Comparison of ENCODE assay signal across 16 mouse cellular contexts in the genomic region with DNA sequence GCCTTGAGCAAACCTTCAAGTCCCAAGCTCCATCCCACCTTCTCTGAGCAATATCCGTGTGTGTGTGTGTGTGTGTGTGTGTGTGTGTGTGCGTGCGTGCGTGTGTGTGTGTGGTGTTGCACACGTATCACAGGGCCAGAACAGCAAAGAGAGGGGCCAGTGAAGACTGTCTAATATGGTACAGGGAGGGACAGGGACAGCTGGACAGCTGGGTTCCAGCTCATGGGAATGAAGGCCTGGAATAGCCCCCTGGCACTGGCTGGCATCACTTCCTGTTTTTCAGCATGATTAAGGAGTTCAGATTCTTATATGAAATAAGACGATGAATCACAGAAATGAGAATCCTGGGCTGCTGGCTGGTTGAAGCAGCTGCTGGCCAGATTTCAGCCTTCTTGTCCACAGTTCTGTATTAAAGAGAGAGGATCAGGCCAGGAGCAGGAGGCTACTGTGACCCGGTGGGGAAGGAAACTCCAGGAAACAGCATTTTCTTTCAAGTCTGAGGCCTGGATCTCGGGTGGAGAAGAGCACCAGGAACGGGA. TPM values are rescaled to one million over a fixed set of nuclear protein-coding genes. Genes with fewer than 3 reads are reported as not detected.
DNase-seq lines count a peak whose midpoint lies in the region; ATAC-seq and TF ChIP-seq lines count a peak whose summit lies in the region.
"Had no signal": no experiment of that assay in that cellular context is flagged by ENCODE, and none has a peak within 500 bp of the region (broad histone marks: within the 10 kb centered on the region; RNA-seq: fewer than 3 reads in every experiment).

No protein-coding gene starts in this region.

- no peaks in the 10 kb centered on the region for H3K36me3 ChIP-seq in kidney, embryonic 15.5 days
- H3K36me3 ChIP-seq in kidney, embryonic 16.5 days (ENCODE audit: insufficient read depth, low read length): no peaks in the 10 kb centered on the region
- H3K36me3 ChIP-seq in macrophage (ENCODE audit: inconsistent target): no peaks in the 10 kb centered on the region

- no peak overlapping the region for H3K9ac ChIP-seq in kidney, embryonic 15.5 days
- H3K9ac ChIP-seq in kidney, embryonic 16.5 days (replicated peaks; ENCODE audit: low read length): no peak overlapping the region

- no peak for TF ChIP-seq POLR2A in bone marrow macrophage, adult 2 months (IDR thresholded peaks at IDR 0.05; ENCODE audit: borderline replicate concordance, low read depth, low read length)

- no peak overlapping the region for H3K4me2 ChIP-seq in kidney, embryonic 15.5 days
- no peak overlapping the region for H3K4me2 ChIP-seq in kidney, embryonic 16.5 days (replicated peaks; ENCODE audit: low read depth, low read length)

- DNase-seq in Muller cell, postnatal 12 days (ENCODE audit: inconsistent ontology term): peak; percentile 26
- DNase-seq in ovary, adult 18-20 months (ENCODE audit: low spot score): no peak
- no peak for DNase-seq in left cerebral cortex, adult 8-10 months (ENCODE audit: low spot score in 2 of 2)
- DNase-seq: adrenal gland, postnatal 10 days; cerebellum, postnatal 25 days; right cerebral cortex, postnatal 25 days had no signal

- no peaks in the 10 kb centered on the region for H3K27me3 ChIP-seq in kidney, embryonic 15.5 days
- no peaks in the 10 kb centered on the region for H3K27me3 ChIP-seq in kidney, embryonic 16.5 days (ENCODE audit: insufficient read depth, low read length)

- no peaks in the 10 kb centered on the region for H3K79me2 ChIP-seq in macrophage (ENCODE audit: inconsistent target)

- TF ChIP-seq CTCF in bone marrow macrophage, adult 2 months (IDR thresholded peaks at IDR 0.05; ENCODE audit: low read depth, low read length): no peak

- H3K4me1 ChIP-seq in kidney, embryonic 15.5 days: peaks cover 13% of the 10 kb centered on the region; the same call in 1 of the 2 replicates
- H3K4me1 ChIP-seq in kidney, embryonic 16.5 days (ENCODE audit: insufficient read depth, low read length): no peaks in the 10 kb centered on the region
- H3K4me1 ChIP-seq in bone marrow macrophage, adult 2 months (ENCODE audit: control insufficient read depth, insufficient read depth, low read length): peaks cover 42% of the 10 kb centered on the region

- peak overlapping the region; percentile 11; the same call in 1 of the 2 replicates for H3K27ac ChIP-seq in kidney, embryonic 15.5 days
- H3K27ac ChIP-seq in kidney, embryonic 16.5 days (ENCODE audit: low read length): no peak overlapping the region
- peak overlapping the region; percentile 62 for H3K27ac ChIP-seq in bone marrow macrophage, adult 2 months (ENCODE audit: insufficient read depth, low read depth, low read length)
- H3K27ac ChIP-seq in macrophage: 0 out of 2 replicates have a peak overlapping the region, but pooled peaks have one; percentile 15
- H3K27ac ChIP-seq: kidney, postnatal 0 days had no signal

- no peak for ATAC-seq in kidney, embryonic 15.5 days (replicated peaks; ENCODE audit: low FRiP score)
- no peak for ATAC-seq in kidney, embryonic 16.5 days (ENCODE audit: low FRiP score, low TSS enrichment)
- ATAC-seq: forebrain, embryonic 14.5 days had no signal

- WGBS in kidney, embryonic 15.5 days: 69% methylated on average over 9 of the region's 9 CpGs
- WGBS in kidney, embryonic 16.5 days: 67% methylated on average over 9 of the region's 9 CpGs
- WGBS in macrophage (ENCODE audit: missing documents): 51% methylated on average over 5 of the region's 9 CpGs

- H3K4me3 ChIP-seq in kidney, embryonic 15.5 days (replicated peaks): no peak overlapping the region
- H3K4me3 ChIP-seq in kidney, embryonic 16.5 days (ENCODE audit: low read length): no peak overlapping the region
- no peak overlapping the region for H3K4me3 ChIP-seq in bone marrow macrophage, adult 2 months (ENCODE audit: insufficient read depth, low read length)
- no peak overlapping the region for H3K4me3 ChIP-seq in macrophage (ENCODE audit: inconsistent target)

- no peaks in the 10 kb centered on the region for H3K9me3 ChIP-seq in kidney, embryonic 15.5 days (replicated peaks)
- no peaks in the 10 kb centered on the region for H3K9me3 ChIP-seq in kidney, embryonic 16.5 days (ENCODE audit: low read length)

RNA-seq across cellular contexts. Expression of gene Gm17455, which starts 20.0 kb away (rescaled TPM):
- 0.62 and 0.88 TPM in 2 replicates for polyA plus RNA-seq in kidney, embryonic 15.5 days (2015; fragmentation: Nextera tagmentation; extraction: Ambion mirVana)
- 0.40 and 0.81 TPM in 2 replicates for polyA plus RNA-seq in kidney, embryonic 16.5 days (2015; fragmentation: Nextera tagmentation; extraction: Ambion mirVana)
- not detected in 2 replicates for polyA plus RNA-seq in bone marrow macrophage, adult 2 months (2012; ENCODE audit: insufficient read depth, insufficient read length, missing spikeins)
- 1 to 10 TPM in 6 of 26 experiments, under 1 TPM in 2, not detected in 18; 0.81 to 7.0 (median 1.4) TPM for total RNA-seq in macrophage (2018; cell fraction: chromatin; rRNA removed)
- total RNA-seq in macrophage (2018; cell fraction: cytosol; rRNA removed): under 1 TPM in 7 of 26 experiments, not detected in 19; 0.14 to 0.59 (median 0.29) TPM
- 10 to 100 TPM in 1 of 26 experiments, 1 to 10 TPM in 9, under 1 TPM in 1, not detected in 15; 0.88 to 10.1 (median 1.5) TPM for total RNA-seq in macrophage (2018; cell fraction: nucleus; rRNA removed)
- not detected in 3 replicates for polyA plus RNA-seq in macrophage (2018)
- total RNA-seq in left cerebral cortex, adult 8-10 months (2022): 1 to 10 TPM in 1 of 4 experiments, under 1 TPM in 1, not detected in 2; 0.75 to 1.7 TPM
- total RNA-seq: adrenal gland, postnatal 10 days; gastrocnemius, adult 18-20 months; monocyte, adult 5-6 weeks had no signal
- polyA plus RNA-seq: heart, embryonic 14.5 days; liver, embryonic 16.5 days had no signal

RNA-seq across cellular contexts. Expression of gene Vsir, which starts 32.8 kb away (rescaled TPM):
- 3.9 and 4.2 TPM in 2 replicates for polyA plus RNA-seq in kidney, embryonic 15.5 days (2015; fragmentation: Nextera tagmentation; extraction: Ambion mirVana)
- polyA plus RNA-seq in kidney, embryonic 16.5 days (2015; fragmentation: Nextera tagmentation; extraction: Ambion mirVana): 3.9 and 4.2 TPM in 2 replicates
- 536 and 666 TPM in 2 replicates for polyA plus RNA-seq in bone marrow macrophage, adult 2 months (2012; ENCODE audit: insufficient read depth, insufficient read length, missing spikeins)
- total RNA-seq in macrophage (2018; cell fraction: chromatin; rRNA removed): 100 to 1,000 TPM in 6 of 26 experiments, 10 to 100 TPM in 20; 10.8 to 164 (median 60.8) TPM
- 100 to 1,000 TPM in 24 of 26 experiments, 10 to 100 TPM in 2; 90.4 to 273 (median 157) TPM for total RNA-seq in macrophage (2018; cell fraction: cytosol; rRNA removed)
- 100 to 1,000 TPM in 24 of 26 experiments, 10 to 100 TPM in 2; 88.2 to 317 (median 168) TPM for total RNA-seq in macrophage (2018; cell fraction: nucleus; rRNA removed)
- polyA plus RNA-seq in macrophage (2018): 165 to 459 TPM (median 279 TPM) in 3 replicates
- total RNA-seq in left cerebral cortex, adult 8-10 months (2022): 10 to 100 TPM; 20.2 to 54.7 (median 33.7) TPM

Comparison
In these comparisons a context has a peak if more than half of its experiments do, and no peak if none do; other contexts are left out.
1. RNA of gene Vsir, which starts 32.8 kb away (polyA plus RNA-seq): 536 to 666 TPM in bone marrow macrophage, adult 2 months and 165 to 459 TPM in macrophage; 3.9 to 4.2 TPM in kidney, embryonic 15.5 days and 3.9 to 4.2 TPM in kidney, embryonic 16.5 days; every median in the first group is over 10 times any median in the second.